ENCODE assay signal across 8 mouse cellular contexts in genomic region chr19:57007781-57008710, GRCm38 (mm10). TPM values are rescaled to one million over a fixed set of nuclear protein-coding genes. Genes with fewer than 3 reads are reported as not detected.
A peak's percentile ranks its signal among the peaks of the same experiment; 100 is the strongest.
DNase-seq lines count a peak whose midpoint lies in the region; ATAC-seq and TF ChIP-seq lines count a peak whose summit lies in the region.

Gene Afap1l2 (minus strand): TSS chr19:57008228.

- WGBS in forebrain, embryonic 16.5 days: 2% methylated on average over 68 of the region's 68 CpGs
- WGBS in stomach, postnatal 0 days: 2% methylated on average over 67 of the region's 68 CpGs

- H3K4me3 ChIP-seq in brown adipose tissue, adult 24 weeks (ENCODE audit: insufficient read depth, low read depth, low read length): peak within 1 kb of the TSS; percentile 61
- peak within 1 kb of the TSS; percentile 46 for H3K4me3 ChIP-seq in forebrain, embryonic 16.5 days (replicated peaks; ENCODE audit: low read length)
- peak within 1 kb of the TSS; percentile 60 for H3K4me3 ChIP-seq in stomach, postnatal 0 days (ENCODE audit: low read depth, low read length)

- H3K36me3 ChIP-seq in forebrain, embryonic 16.5 days (ENCODE audit: control insufficient read depth, insufficient read depth): no peaks in the 10 kb centered on the region
- H3K36me3 ChIP-seq in stomach, postnatal 0 days (ENCODE audit: control insufficient read depth, insufficient read depth, low read length): no peaks in the 10 kb centered on the region

- DNase-seq in frontal cortex, postnatal 14 days (ENCODE audit: low spot score in 2 of 2): no peak
- DNase-seq in layer of hippocampus, postnatal 10 days (ENCODE audit: low spot score in 2 of 2): peak; percentile 57 to 62
- peak; percentile 75 to 78 for DNase-seq in lung, postnatal 4 days
- peak; percentile 67 for DNase-seq in stomach, postnatal 0 days (ENCODE audit: low spot score)

- peak within 1 kb of the TSS; percentile 20; the same call in 1 of the 2 replicates for H3K27ac ChIP-seq in brown adipose tissue, adult 24 weeks (replicated peaks; ENCODE audit: low read depth, low read length)
- H3K27ac ChIP-seq in forebrain, embryonic 16.5 days (ENCODE audit: low read length): no peak within 1 kb of the TSS
- H3K27ac ChIP-seq in stomach, postnatal 0 days (replicated peaks): peak within 1 kb of the TSS; percentile 56

- H3K4me1 ChIP-seq in brown adipose tissue, adult 24 weeks (ENCODE audit: control insufficient read depth, insufficient read depth, insufficient read length, low read length): peaks cover 10% of the 10 kb centered on the region
- H3K4me1 ChIP-seq in forebrain, embryonic 16.5 days (replicated peaks; ENCODE audit: control insufficient read depth, insufficient read depth, low read length): peaks cover 15% of the 10 kb centered on the region
- H3K4me1 ChIP-seq in stomach, postnatal 0 days (replicated peaks; ENCODE audit: control insufficient read depth, insufficient read depth): no peaks in the 10 kb centered on the region

- peak; percentile 78 for TF ChIP-seq CTCF in stomach, postnatal 0 days (IDR thresholded peaks at IDR 0.05; ENCODE audit: low read depth)

- peaks cover 22% of the 10 kb centered on the region for H3K27me3 ChIP-seq in forebrain, embryonic 16.5 days (replicated peaks; ENCODE audit: control insufficient read depth, insufficient read depth, low read length)
- H3K27me3 ChIP-seq in stomach, postnatal 0 days (ENCODE audit: control insufficient read depth, insufficient read depth, low read length): 0 out of 2 replicates have a peak, but pooled peaks cover 2% of the 10 kb centered on the region

- TF ChIP-seq EP300 in stomach, postnatal 0 days (optimal IDR thresholded peaks at IDR 0.05): no peak

- ATAC-seq in frontal cortex, adult (ENCODE audit: low TSS enrichment): peak; percentile 85
- ATAC-seq in forebrain, embryonic 16.5 days: 0 out of 2 replicates have a peak, but pooled peaks have one; percentile 38
- ATAC-seq in hematopoietic stem cell, adult 5-6 weeks (replicated peaks in 1 of 2; ENCODE audit: insufficient read depth in 1 of 2, low FRiP score in 2 of 2, low TSS enrichment in 1 of 2, low read depth in 1 of 2, poor library complexity in 2 of 2, severe bottlenecking in 2 of 2): peak; percentile 4 to 21; a peak in 1 of 4 replicates
- ATAC-seq in stomach, postnatal 0 days (ENCODE audit: low FRiP score, low TSS enrichment): peak; percentile 63

- no peaks in the 10 kb centered on the region for H3K9me3 ChIP-seq in forebrain, embryonic 16.5 days (ENCODE audit: control insufficient read depth, low read length)
- no peaks in the 10 kb centered on the region for H3K9me3 ChIP-seq in stomach, postnatal 0 days (ENCODE audit: control insufficient read depth, low read length)

- peak within 1 kb of the TSS; percentile 77 for H3K4me2 ChIP-seq in forebrain, embryonic 16.5 days (ENCODE audit: low read length)
- H3K4me2 ChIP-seq in stomach, postnatal 0 days (replicated peaks; ENCODE audit: low read depth): peak within 1 kb of the TSS; percentile 90

- peak within 1 kb of the TSS; percentile 51 for H3K9ac ChIP-seq in forebrain, embryonic 16.5 days (replicated peaks; ENCODE audit: low read depth, low read length)
- peak within 1 kb of the TSS; percentile 76 for H3K9ac ChIP-seq in stomach, postnatal 0 days (ENCODE audit: low read length)

RNA-seq across cellular contexts. Expression of gene Afap1l2, which starts in this region (rescaled TPM):
- 1.3 and 1.4 TPM in 2 replicates for polyA plus RNA-seq in brown adipose tissue, adult 24 weeks (2012; ENCODE audit: insufficient read depth, insufficient read length, missing spikeins)
- 8.9 and 9.9 TPM in 2 replicates for polyA plus RNA-seq in forebrain, embryonic 16.5 days (2015; fragmentation: Nextera tagmentation; extraction: Ambion mirVana)
- not detected in 2 replicates for total RNA-seq in hematopoietic stem cell, adult 5-6 weeks (2017)
- total RNA-seq in layer of hippocampus, postnatal 10 days (2021): 10 to 100 TPM; 22.0 to 24.5 TPM
- polyA plus RNA-seq in stomach, postnatal 0 days (2015; fragmentation: Nextera tagmentation; extraction: Ambion mirVana): 9.0 and 11.0 TPM in 2 replicates

Comparison
In these comparisons a context has a peak if more than half of its experiments do, and no peak if none do; other contexts are left out.
1. RNA of gene Afap1l2 (total RNA-seq): 22.0 to 24.5 TPM in layer of hippocampus, postnatal 10 days; not detected in hematopoietic stem cell, adult 5-6 weeks; every median in the first group is over 10 times any median in the second.
2. Peak in ATAC-seq in hematopoietic stem cell, adult 5-6 weeks; RNA of the gene not detected or under 1 TPM.
3. ATAC-seq: peak in every context shown above with its lines; median percentile 85 in frontal cortex, adult; 63 in stomach, postnatal 0 days; 38 in forebrain, embryonic 16.5 days; 12 in hematopoietic stem cell, adult 5-6 weeks.
4. DNase-seq: peak in layer of hippocampus, postnatal 10 days (2 of 2), lung, postnatal 4 days (2 of 2) and stomach, postnatal 0 days (single experiment); none in frontal cortex, postnatal 14 days (0 of 2).
5. Peak in every context shown above with its lines, with median percentiles within 50 percentile points of each other: H3K4me3 ChIP-seq.